Mouse (Mus musculus): ENCODE data around the gene Hoxa4.

The Hoxa4 gene

DNA sequence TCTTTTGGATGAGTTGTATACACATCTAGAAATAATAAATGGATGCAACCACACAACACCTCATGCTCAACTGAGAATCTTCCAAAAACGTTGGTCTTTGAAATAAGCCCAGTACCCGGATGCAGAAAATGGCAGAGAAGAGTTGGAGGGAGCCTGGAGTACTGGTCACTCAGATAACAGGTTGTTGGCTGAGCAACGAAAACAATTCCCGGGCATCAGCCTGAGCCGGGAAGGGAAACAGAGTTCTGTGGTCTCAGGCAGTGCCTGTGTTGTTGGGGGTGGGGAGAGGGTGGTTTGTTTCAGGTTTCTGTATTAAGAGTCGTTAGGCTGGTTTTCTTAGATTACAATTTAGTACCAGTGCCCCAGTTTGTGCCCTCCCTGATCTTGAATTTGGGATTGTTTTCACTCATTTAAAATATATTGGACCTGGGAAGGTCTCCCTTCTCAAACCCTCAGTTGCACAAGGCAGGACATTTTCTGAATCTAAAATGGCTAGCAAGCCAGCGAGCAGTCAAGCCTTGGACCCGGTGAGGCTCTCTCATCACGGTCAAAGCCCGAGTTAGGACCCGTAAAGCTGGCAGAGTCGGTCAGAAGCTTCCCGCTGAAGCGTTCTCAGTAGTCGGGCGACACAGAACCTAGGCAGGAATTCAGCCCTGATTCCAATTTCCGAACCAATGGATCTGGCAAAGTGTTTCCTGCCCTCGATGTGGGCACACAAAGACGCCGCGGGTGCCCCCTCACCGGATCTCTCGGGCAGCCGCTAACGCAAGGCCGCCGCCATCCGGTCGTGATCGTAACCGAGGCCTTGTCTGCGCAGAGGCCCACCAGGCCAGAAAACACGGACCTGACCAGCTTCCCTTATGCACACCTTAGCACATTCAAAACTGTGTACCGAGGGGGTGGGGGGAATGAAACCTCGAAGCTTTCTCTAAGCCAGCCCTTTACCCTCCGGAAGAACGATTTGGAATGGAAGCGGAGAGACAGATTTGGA lies 37.2 kb upstream of the Hoxa4 start:
- DNase-seq = peak; percentile 50

- DNase-seq = no peak
These were observed 36.1 kb upstream of the Hoxa4 start for GRCm38 (mm10) chr6:52227470-52228222.

DNA sequence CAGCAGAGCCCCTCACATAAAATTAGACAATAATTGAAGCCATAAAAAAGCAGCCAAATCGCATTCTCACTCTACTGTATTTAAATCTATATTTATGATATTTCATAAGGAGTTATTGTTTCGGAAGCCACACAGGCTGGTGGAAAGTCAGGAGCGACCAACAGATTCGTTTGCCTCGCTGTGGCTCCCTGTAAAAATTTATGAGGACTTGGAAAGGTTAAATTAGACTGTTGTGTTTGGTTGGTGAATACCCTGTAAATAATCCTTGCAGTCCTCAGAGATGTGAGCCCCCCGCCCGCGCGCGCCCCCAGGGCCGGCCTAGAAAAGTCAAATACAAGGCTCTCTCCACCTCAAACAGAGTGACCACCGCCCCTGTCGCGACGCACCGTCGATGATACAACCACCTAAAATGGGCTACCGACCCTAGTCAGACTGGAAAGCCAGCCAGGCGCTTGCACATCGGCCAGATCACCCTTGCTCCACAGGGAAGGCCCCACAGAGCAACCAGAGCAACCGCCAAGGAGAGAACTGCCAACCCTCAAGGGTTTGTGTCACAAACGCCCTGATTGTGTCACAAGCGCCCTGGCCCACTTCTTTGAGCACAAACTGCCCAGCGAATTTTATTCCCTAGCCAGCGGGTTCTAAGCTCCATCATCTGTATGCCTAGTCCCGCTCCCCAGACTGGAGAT lies 35.2 kb upstream of the Hoxa4 start:
- no peak for DNase-seq

DNA sequence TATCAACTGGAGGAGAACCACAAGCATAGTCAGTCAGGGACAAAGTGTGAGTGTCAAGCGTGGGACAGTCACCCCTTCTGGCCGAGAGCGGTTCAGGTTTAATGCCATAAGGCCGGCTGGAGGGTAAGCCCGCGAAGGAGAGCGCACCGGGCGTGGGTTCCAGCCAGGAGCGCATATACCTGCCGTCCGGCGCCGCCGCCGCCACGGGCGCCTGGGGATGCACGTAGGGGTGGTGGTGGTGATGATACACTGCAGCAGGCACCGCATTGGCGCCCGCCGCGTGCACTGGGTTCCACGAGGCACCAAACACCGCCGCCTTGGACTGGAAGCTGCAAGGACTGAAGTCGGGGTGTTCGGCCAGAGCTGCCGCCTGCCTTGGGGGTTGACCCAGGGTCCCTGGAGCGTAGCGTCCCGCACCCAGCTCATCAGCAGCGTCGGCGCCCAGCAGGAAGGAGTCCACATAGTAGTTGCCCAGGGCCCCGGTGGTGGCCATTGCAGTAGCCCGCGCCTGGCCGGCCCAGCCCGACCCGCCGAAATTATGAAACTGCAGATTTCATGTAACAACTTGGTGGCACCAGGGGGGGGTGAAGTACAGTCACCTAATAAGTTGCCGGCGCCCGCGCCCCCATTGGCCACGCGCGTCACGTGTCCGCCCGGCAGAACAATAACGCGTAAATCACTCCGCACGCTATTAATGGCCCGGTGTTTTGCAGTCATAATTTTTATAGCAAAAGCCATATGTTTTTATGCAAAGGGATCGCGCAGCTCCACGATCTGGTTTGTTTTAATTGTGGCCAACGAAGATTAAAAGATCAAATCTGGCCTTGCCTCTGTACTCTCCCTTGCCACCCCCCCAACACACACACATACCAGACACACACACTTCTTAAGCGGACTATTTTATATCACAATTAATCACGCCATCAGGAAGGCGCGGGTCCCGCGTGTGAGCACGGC lies 34.3 kb upstream of the Hoxa4 start:
- DNase-seq = peak; percentile 32

DNA sequence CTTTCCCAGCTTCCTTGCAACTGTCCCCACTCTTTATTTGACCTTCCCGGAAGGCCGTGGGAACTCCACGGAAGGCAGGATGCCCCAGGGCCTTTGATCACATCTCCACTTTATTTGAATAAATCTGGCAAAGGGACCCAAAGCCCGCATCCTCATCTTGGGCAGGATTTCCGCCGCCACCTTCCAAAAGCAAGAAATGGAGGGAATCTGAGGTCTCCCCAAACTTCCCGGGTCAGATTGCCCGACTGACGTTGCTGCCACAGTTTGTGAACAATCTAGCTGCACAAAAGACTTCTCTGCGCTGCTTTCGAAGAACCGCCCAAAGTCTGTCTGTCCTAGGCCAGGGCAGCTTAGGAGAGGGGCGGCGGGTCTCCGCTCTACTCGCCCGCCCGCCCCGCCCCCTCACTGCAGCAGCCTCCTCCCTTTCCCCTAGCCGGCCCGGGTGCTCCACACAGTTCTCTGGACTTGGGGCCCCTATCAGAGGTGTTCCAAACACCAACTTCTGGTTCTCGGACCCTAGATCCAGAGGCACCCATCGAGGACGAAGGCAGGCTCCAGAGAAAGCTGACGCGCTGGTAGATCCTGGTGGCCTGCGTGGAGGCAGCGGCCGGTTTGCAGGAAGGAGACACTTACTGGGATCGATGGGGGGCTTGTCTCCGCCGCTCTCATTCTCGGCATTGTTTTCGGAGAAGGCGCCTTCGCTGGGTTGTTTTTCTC lies 33.5 kb upstream of the Hoxa4 start:
- DNase-seq = peak; percentile 7

GRCm38 (mm10) chr6:52223939-52224760 lies 32.6 kb upstream of the Hoxa4 start:
- DNase-seq = peak; percentile 6

GRCm38 (mm10) chr6:52222729-52223128 lies 31.2 kb upstream of the Hoxa4 start:
- no peak for DNase-seq

GRCm38 (mm10) chr6:52221993-52222685 lies 30.6 kb upstream of the Hoxa4 start:
- DNase-seq = no peak

- peak; percentile 88 for DNase-seq
These were observed 29.9 kb upstream of the Hoxa4 start, which contains the start of gene Hoxa7 for GRCm38 (mm10) chr6:52221337-52221992. Gene Hoxa7 (minus strand): TSS chr6:52221854.

DNA sequence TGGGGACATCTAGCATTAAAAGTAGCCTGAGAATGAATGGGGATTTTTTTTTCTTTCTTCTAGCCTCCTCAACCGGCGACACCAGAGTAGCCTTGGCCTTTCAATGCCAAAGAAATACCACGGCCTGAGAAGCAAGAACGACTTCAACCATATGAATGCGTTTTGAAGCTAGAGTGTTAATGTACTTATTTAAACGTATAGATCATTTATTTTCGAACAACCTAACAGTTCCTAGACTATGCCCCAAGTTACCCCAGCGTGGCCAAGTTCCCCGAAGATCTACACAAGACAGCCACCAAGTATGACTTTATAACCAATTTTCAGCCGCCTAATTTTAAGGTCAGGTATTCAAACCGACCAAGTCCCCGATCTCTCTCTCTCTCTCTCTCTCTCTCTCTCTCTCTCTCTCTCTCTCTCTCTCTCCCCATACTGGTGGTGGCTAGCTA lies 29.3 kb upstream of the Hoxa4 start:
- no peak for DNase-seq

- DNase-seq = no peak
These were observed 28.7 kb upstream of the Hoxa4 start for GRCm38 (mm10) chr6:52220003-52220864.

DNA sequence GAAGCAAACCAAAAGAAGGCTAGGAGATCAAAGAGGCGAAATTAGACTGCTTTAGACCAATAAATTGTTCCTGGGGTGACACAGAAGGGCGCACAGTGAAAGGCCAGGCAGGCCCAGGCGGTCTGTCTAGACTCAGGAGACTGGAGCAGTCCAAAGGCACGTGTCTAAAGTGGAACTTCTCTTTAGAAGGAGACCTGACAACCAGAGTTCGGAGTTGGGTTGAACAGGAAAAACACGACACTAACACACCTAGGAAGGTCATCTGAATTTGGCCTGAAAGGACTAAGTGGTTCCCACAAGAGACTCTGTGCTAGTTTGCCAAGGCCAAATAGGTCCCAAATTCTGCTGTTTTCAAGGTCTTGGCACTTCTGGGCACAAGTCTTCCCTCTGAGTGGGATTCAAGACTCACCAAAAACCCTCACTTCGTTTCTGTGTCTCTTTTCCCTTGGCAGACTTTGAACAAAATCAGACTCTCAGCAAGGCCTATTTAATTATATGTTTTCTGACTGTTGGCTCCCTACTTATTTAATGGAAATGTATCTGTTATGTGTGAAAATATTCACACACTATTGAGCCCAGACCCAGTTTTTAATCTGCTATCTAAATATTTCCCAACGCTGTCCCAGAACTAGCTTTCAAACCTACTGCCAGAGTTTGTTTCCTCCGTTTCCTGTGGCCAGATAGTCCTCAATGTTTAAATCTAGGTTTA lies 27.8 kb upstream of the Hoxa4 start:
- no peak for DNase-seq

DNA sequence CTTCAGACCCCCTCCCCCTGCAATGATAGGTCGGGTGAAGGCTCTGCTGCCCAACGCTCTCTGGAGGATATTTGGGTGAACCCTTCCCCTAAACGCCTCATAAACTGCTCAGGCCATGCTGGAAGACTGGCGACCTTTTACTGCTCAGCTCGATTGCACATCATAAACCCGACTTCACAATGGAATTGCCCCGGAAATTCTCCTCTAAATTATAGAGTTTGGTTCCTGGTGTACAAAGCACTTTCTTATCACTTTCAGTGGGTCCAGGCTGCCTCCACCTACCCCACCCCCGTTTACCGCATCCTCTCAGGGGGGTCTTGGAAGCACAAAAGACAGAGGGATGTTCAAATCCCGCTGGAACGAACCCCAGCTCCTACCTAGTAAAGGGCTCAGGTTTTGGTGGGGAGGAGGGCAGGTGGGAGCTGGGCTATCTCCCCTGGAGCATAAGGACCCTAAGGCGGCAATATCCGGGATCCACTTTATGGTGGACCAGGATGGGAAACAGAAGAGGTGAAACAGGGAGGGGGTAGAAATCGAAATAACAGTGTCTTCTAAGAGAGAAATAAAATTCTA lies 27.2 kb upstream of the Hoxa4 start:
- DNase-seq = no peak

GRCm38 (mm10) chr6:52217895-52218642 lies 26.5 kb upstream of the Hoxa4 start:
- no peak for DNase-seq

DNA sequence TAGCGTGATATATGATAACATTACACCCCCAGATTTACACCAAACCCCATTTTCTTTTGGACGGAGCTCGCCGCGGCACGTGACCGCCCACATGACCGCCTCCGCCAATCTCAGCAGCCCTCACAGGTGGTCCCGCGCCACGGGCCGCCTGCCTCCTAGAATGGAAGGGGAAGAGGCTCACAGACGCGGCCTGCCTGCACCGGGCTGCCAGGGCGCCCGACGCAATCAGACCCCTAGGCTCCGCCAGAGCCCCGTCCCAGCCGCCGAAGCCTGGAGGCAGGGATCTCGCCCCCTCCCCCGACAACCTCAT lies 25.9 kb upstream of the Hoxa4 start:
- DNase-seq = peak; percentile 72

- no peak for DNase-seq
These were observed 25.3 kb upstream of the Hoxa4 start for GRCm38 (mm10) chr6:52216691-52217458.

All from thymus, postnatal 4 days (tissue).